Mouse (Mus musculus): Measurements from ENCODE around the gene Gm49325. TPM values are rescaled to one million over a fixed set of nuclear protein-coding genes. Genes with fewer than 3 reads are reported as not detected.
"Not testable (repeated sequence)": the region's sequence is repeated elsewhere in the genome, so short reads cannot be mapped to it uniquely, and the experiment has no call there.

The Gm49325 gene
- polyA plus RNA-seq, 1 experiment from 2014 or later: 7.1 TPM

DNA sequence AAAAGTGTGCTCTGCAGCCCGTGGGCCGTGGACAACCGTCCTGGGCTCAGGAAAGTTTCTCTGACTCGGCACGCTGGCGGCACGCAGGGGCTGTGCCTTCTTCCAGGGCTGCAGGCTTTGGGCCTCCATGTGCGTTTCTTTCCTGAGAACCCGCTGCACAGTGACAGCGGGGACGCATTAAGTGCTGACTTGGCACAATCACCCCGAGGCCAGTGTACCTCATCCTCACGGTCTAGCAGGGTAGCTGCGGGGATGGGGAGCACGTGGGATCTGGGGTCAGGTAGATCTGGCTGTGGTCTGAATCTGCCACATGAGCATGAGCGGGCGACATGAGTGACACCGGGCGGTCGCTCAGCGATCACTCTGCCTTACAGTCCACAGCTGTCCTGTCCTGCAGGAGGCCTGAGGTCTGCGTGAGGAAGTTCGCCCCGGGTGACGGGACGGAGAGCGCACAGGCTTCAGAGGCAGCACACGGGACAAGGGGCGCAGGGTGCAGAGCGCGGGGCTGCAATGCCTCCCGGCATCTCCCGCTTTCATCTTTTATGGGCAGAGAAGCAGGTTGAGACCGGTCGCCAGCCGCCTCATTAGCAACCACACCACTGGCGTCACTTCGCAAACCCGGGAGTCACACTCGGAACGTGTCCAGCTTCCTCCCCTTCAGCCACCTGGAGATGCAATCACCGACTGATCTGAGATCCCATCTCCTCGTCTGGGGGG is 58.1 kb downstream of the Gm49325 start:
- no peak overlapping the region for H3K9ac ChIP-seq
- H3K27ac ChIP-seq: no peak overlapping the region
- H3K4me2 ChIP-seq (replicated peaks): no peak overlapping the region
- H3K9me3 ChIP-seq: no peaks in the 10 kb centered on the region
- WGBS: 47% methylated on average over 43 of the region's 43 CpGs
- no peak for ATAC-seq (ENCODE audit: insufficient number of reproducible peaks, insufficient read depth, low FRiP score, low TSS enrichment)
- H3K4me3 ChIP-seq: no peak overlapping the region
- H3K36me3 ChIP-seq: no peaks in the 10 kb centered on the region
- H3K4me1 ChIP-seq: no peaks in the 10 kb centered on the region
- no peaks in the 10 kb centered on the region for H3K27me3 ChIP-seq

GRCm38 (mm10) chr10:77666342-77666741 is 60.3 kb downstream of the Gm49325 start:
- Histone ChIP-seq H3K4me2 (replicated peaks) (no peak overlapping the region), H3K9ac (no peak overlapping the region), H3K27ac (no peak overlapping the region), H3K4me1 (no peaks in the 10 kb centered on the region), H3K4me3 (no peak overlapping the region), H3K9me3 (no peaks in the 10 kb centered on the region), H3K36me3 (no peaks in the 10 kb centered on the region), H3K27me3 (no peaks in the 10 kb centered on the region)
- 87% methylated on average over 8 of the region's 8 CpGs for WGBS
- ATAC-seq (ENCODE audit: insufficient number of reproducible peaks, insufficient read depth, low FRiP score, low TSS enrichment): no peak

DNA sequence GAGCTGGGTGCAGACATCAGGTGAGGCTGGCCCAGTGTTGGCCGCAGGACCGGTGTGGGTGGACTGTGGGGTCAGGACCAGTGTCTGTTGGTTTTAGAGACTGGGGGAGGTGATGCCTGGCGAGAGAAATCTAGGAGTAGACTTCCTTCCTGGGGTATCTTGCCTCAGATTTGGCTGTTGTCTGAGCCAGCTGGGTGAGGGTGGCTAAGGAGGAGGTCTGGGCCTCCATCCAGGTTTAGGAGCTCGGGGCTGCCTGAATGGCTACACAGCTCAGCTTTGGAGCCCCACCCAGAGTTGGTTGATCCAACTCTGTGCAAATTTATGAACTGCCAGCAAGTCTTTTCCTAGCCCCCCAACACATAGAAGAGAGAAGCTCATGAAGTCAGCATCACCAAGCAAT is 61.4 kb downstream of the Gm49325 start:
- Histone ChIP-seq H3K27me3 (no peaks in the 10 kb centered on the region), H3K4me3 (no peak overlapping the region), H3K27ac (no peak overlapping the region), H3K9me3 (no peaks in the 10 kb centered on the region), H3K9ac (no peak overlapping the region), H3K4me1 (no peaks in the 10 kb centered on the region), H3K36me3 (no peaks in the 10 kb centered on the region), H3K4me2 (replicated peaks) (no peak overlapping the region)
- 94% methylated on average over 4 of the region's 4 CpGs for WGBS
- no peak for ATAC-seq (ENCODE audit: insufficient number of reproducible peaks, insufficient read depth, low FRiP score, low TSS enrichment)

DNA sequence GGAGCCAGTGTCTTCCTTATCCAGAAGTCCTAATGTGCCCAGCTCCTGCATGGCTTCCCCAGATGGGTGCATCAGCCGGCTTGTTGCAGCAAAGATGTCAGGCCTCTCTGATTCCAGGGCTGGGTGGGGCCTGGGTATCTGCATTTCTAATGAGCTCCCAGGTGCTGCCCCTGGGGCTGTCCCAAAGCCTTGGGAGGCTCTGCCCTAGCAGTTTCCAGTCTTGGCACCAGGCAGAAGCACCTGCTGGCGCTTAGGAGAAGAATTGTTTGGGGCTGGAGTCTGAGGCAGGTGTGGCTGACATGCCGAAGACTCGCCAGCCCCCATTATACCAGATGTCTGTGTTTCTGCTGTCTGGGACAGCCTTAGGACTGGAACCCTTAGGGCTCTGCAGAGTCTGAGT is 64.7 kb downstream of the Gm49325 start:
- Histone ChIP-seq H3K4me2 (replicated peaks) (no peak overlapping the region), H3K4me3 (no peak overlapping the region), H3K27me3 (peaks cover 6% of the 10 kb centered on the region; the same call in 1 of the 2 replicates), H3K36me3 (no peaks in the 10 kb centered on the region), H3K9ac (no peak overlapping the region), H3K27ac (no peak overlapping the region), H3K9me3 (no peaks in the 10 kb centered on the region), H3K4me1 (no peaks in the 10 kb centered on the region)
- WGBS: 73% methylated on average over 4 of the region's 4 CpGs
- no peak for ATAC-seq (ENCODE audit: insufficient number of reproducible peaks, insufficient read depth, low FRiP score, low TSS enrichment)

DNA sequence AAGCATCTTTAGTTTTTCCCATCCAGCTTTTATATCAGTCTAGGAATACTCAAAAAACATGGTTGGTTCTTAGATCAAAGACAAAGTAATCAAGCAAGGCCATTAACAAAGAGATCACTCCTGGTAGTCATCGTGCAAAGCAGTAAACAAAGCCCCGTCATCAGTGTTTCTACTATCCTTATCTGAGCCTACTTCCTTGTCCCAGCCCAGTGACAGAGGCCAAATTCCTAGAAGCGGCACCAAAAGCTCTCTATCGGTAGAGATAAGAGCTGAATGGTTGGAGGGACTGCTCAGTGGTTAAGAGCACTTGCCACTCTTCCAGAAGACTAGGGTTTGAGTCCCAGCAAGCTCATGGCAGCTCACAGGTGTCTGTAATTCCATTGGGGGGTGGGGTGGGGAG is 65.5 kb downstream of the Gm49325 start:
- no peak for ATAC-seq (ENCODE audit: insufficient number of reproducible peaks, insufficient read depth, low FRiP score, low TSS enrichment)
- 85% methylated on average over 4 of the region's 4 CpGs for WGBS
- no peaks in the 10 kb centered on the region for H3K36me3 ChIP-seq
- no peak overlapping the region for H3K27ac ChIP-seq
- H3K4me3 ChIP-seq: no peak overlapping the region
- no peak overlapping the region for H3K4me2 ChIP-seq (replicated peaks)
- no peak overlapping the region for H3K9ac ChIP-seq
- H3K4me1 ChIP-seq: no peaks in the 10 kb centered on the region
- no peaks in the 10 kb centered on the region for H3K9me3 ChIP-seq
- peaks cover 10% of the 10 kb centered on the region for H3K27me3 ChIP-seq

DNA sequence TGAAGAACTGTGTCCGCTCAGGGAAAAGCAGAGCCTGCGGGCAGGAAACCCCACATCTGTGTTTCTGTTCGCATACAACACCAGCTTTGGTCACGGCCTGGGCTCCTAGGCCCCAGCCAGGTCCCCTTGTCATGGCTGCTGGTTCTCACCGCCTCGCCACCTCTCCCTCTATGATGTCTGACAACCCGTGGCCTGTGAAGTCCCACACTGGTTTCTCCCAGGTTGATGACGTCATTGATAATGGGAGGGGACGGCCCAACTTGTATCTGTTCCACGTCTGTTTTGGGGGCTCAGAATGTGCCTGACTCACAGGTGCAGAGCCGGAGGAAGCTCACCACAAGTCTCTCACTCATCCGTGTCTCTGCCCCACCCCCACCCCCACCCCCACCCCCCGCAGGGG is 67.8 kb downstream of the Gm49325 start:
- no peak overlapping the region for H3K27ac ChIP-seq
- no peak overlapping the region for H3K4me3 ChIP-seq
- H3K27me3 ChIP-seq: peaks cover 32% of the 10 kb centered on the region
- no peaks in the 10 kb centered on the region for H3K9me3 ChIP-seq
- H3K4me1 ChIP-seq: peaks cover 14% of the 10 kb centered on the region; the same call in 1 of the 2 replicates
- H3K4me2 ChIP-seq (replicated peaks): no peak overlapping the region
- no peaks in the 10 kb centered on the region for H3K36me3 ChIP-seq
- H3K9ac ChIP-seq: no peak overlapping the region
- WGBS: 53% methylated on average over 13 of the region's 13 CpGs
- ATAC-seq (ENCODE audit: insufficient number of reproducible peaks, insufficient read depth, low FRiP score, low TSS enrichment): no peak

DNA sequence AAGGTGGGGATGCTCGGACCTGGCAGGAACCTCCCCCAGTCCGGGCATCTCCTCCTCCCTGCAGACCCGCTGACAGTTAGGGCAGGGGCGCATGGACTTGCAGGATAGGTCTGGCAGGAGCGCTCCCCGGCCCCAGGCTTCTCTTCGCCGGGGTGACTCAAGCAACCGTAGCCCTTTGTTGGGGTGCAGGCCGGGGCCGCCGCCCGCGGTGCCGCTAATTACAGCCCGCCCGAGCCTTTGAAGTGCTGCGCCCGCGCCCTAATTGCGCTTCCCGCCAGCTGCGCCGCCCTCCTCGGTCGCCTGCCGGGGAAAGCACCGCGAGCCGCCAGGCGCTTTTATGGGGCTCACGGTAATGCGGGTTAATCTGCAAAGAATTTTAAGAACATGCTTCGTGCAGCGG is 71.6 kb downstream of the Gm49325 start:
- Histone ChIP-seq H3K36me3 (no peaks in the 10 kb centered on the region), H3K4me2 (replicated peaks) (peak overlapping the region; percentile 76), H3K27me3 (peaks cover 41% of the 10 kb centered on the region), H3K9me3 (no peaks in the 10 kb centered on the region), H3K9ac (peak overlapping the region; percentile 41; the same call in 1 of the 2 replicates), H3K27ac (0 out of 2 replicates have a peak overlapping the region, but pooled peaks have one; percentile 7), H3K4me1 (peaks cover 14% of the 10 kb centered on the region; the same call in 1 of the 2 replicates), H3K4me3 (peak overlapping the region; percentile 37)
- ATAC-seq (ENCODE audit: insufficient number of reproducible peaks, insufficient read depth, low FRiP score, low TSS enrichment): no peak
- whole genome bisulfite sequencing: under 1% methylated on average over 35 of the region's 35 CpGs

DNA sequence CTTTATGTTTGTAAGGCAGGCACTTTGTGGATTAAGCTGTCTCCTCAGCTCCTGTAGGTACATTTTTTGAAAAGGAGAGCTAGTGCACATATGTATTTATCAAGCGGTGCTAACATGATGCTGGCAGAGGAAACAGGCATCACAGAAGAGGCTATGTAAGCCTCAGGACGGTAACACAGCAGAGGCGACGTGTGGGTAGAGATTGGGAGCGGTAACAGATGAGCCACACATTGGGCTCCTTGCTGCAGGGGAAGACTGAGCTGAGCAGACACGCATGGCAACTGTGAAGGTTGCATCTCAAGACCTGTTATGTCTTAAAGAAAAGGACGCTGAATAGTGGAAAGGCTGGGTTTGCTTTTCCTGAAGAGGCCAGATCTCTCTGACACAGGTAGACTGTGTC is 77.0 kb downstream of the Gm49325 start:
- Histone ChIP-seq H3K27me3 (peaks cover 47% of the 10 kb centered on the region), H3K27ac (no peak overlapping the region), H3K4me1 (peaks cover 14% of the 10 kb centered on the region), H3K4me2 (replicated peaks) (no peak overlapping the region), H3K4me3 (no peak overlapping the region), H3K9me3 (no peaks in the 10 kb centered on the region), H3K36me3 (no peaks in the 10 kb centered on the region), H3K9ac (no peak overlapping the region)
- 75% methylated on average over 7 of the region's 7 CpGs for WGBS
- no peak for ATAC-seq (ENCODE audit: insufficient number of reproducible peaks, insufficient read depth, low FRiP score, low TSS enrichment)

DNA sequence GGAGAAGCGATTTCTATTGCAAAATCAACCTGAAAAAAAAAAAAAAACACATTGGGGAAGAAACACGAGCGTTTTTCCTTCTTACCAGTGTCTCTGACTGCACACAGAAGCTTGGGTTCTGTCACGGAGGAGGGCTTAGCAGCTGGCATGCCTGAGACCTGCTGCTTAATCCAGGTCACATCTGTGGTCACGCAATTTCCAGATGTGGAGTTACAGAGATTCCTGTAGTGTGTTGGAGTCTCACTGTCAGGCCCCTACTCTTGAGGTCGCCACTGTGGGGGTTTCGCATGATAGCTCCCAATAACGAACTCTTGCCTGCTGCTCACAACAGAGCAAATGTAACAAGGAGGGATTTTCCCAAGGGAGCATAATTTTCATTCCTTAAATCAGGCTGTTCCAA is 78.2 kb downstream of the Gm49325 start:
- ATAC-seq (ENCODE audit: insufficient number of reproducible peaks, insufficient read depth, low FRiP score, low TSS enrichment): no peak
- H3K9me3 ChIP-seq: no peaks in the 10 kb centered on the region
- peaks cover 49% of the 10 kb centered on the region for H3K27me3 ChIP-seq
- WGBS: 20% methylated on average over 8 of the region's 8 CpGs
- H3K4me2 ChIP-seq (replicated peaks): no peak overlapping the region
- H3K4me1 ChIP-seq: peaks cover 9% of the 10 kb centered on the region
- H3K4me3 ChIP-seq: no peak overlapping the region
- no peak overlapping the region for H3K27ac ChIP-seq
- no peaks in the 10 kb centered on the region for H3K36me3 ChIP-seq
- H3K9ac ChIP-seq: no peak overlapping the region

- Histone ChIP-seq H3K9me3 (no peaks in the 10 kb centered on the region), H3K4me3 (no peak within 1 kb of the TSS), H3K27ac (no peak within 1 kb of the TSS), H3K4me1 (peaks cover 9% of the 10 kb centered on the region), H3K36me3 (no peaks in the 10 kb centered on the region), H3K4me2 (replicated peaks) (no peak within 1 kb of the TSS; the same call in 1 of the 2 replicates), H3K27me3 (peaks cover 53% of the 10 kb centered on the region), H3K9ac (no peak within 1 kb of the TSS)
- ATAC-seq (ENCODE audit: insufficient number of reproducible peaks, insufficient read depth, low FRiP score, low TSS enrichment): no peak
- WGBS: 2% methylated on average over 22 of the region's 22 CpGs
Measured at GRCm38 (mm10) chr10:77685895-77686664, 80.1 kb downstream of the Gm49325 start, which contains the start of gene Tspear. TSS of gene Tspear (plus strand) at chr10:77686569.

DNA sequence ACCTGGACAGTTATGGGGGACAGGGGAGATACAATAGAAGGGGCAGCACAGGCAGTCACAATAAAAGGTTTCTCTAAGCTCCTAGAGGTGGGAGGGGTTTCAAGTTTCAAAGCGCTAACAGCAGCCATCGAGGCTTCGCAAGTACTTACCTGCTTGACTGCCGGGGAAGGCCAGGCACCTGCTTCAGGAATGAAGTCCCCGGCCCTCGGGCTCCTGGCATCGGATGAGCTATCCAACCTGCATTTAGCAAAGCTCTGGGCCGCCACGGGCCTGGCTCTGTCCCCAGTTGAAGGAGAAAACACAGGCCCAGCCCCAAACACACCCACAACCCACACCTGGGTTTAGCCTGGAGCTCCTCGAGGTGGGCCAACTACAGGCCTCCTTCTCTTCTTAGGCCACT is 81.0 kb downstream of the Gm49325 start:
- Histone ChIP-seq H3K36me3 (no peaks in the 10 kb centered on the region), H3K9me3 (no peaks in the 10 kb centered on the region), H3K4me2 (replicated peaks) (no peak overlapping the region; the same call in 1 of the 2 replicates), H3K4me3 (no peak overlapping the region), H3K9ac (no peak overlapping the region), H3K27me3 (peaks cover 53% of the 10 kb centered on the region), H3K4me1 (peaks cover 9% of the 10 kb centered on the region), H3K27ac (no peak overlapping the region)
- no peak for ATAC-seq (ENCODE audit: insufficient number of reproducible peaks, insufficient read depth, low FRiP score, low TSS enrichment)
- 22% methylated on average over 10 of the region's 10 CpGs for WGBS

DNA sequence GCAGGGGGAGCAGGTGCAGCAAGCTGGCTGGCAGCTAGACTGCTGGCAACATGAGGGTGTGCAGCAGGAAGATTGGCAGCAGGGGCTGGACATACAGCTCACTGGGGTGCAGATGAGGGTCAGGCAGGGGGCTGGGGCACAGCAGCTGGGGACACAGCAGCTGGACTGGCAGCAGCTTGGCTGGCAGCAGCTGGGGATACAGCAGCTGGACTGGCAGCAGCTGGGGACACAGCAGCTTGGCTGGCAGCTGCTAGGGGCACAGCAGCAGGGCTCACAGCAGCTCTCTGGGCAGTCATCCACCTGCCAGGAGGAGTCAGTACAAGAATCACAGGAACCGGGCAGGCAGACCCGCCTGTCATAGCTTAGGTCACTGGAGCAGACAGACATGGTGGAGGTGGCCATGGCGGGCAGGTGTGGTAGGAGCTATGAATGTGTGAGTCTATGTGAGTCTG is 84.4 kb downstream of the Gm49325 start, which contains the start of gene Gm19402:
Gm19402 (minus strand) TSS at position 402 of the 452 bp plus-strand sequence.
- not testable (repeated sequence) for H3K27ac ChIP-seq; H3K9ac ChIP-seq; ATAC-seq (ENCODE audit: insufficient number of reproducible peaks, insufficient read depth, low FRiP score, low TSS enrichment); H3K9me3 ChIP-seq; H3K4me3 ChIP-seq; H3K36me3 ChIP-seq; H3K4me2 ChIP-seq (replicated peaks); H3K4me1 ChIP-seq
- WGBS: 71% methylated on average over 3 of the region's 3 CpGs
- H3K27me3 ChIP-seq: peaks cover 48% of the 10 kb centered on the region
